Mouse (Mus musculus): ENCODE measurements at regions not wholly inside any gene's neighbourhood (a gene's known extent, or its start where the extent isn't known, plus 50 kb on each side); places are given as distances from the start of the nearest gene placed in this dataset.

DNA sequence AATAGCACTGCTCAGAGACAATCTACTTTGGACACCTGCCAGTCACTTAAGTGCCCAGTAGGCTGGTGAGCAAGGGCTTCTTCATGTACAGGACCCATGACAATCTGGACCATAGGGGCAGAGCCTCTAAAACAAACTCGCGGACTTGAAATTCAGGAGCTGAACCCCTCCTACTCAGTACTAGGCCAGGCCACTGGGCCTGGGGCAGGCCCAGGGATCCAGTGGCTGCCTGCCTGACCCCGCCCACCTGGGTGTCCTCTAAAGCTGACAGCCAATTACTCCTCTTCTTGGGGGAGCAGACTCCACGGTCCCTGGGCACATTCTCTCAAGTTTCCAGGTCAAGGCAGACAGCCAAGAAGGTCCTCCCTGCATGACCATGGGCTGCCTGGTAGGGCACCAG lies 78.3 kb upstream of the A730046J19Rik start:
- peak; percentile 2 for DNase-seq

DNA sequence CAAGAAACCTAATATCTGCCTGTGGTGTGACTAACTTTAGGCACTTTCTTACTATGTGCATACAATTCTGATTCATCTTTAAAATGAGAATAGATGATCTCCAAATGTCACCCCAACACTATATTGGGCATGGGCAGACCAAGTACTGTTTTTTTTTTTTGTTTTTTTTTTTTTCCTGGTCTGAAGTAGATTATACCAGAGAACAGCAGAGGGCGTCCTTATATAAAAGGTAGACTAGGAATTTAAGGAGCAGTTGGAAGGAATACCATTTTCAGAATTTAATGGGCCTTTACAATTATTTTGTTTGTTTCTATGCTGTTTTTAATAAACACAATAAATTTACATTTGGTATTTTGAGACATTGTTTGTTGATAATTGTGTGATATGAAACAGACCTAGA lies 72.3 kb upstream of the A730046J19Rik start:
- DNase-seq, result no peak

DNA sequence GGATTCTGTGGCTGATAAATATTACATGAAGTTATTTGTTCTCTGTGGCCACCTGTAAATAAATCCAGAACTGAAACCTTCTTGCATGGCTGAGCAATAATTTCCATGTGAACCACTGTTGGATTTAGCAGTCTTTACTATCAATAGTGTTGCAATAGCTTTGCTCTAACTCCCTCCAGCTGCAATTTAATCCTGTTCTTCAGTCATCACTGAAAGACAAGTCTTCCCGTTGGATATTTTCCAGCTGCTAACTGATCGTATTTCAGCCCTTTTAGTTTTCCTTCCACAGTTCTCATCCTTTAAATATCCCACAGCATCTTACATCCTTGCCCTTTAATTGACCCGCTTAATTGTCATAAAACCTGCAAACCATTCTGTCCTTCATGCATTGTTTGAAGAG lies 55.3 kb upstream of the A730046J19Rik start:
- no peak for DNase-seq
